Mouse (Mus musculus) heart, postnatal 10 days (tissue): ENCODE measurements around the gene Eral1. TPM values are rescaled to one million over a fixed set of nuclear protein-coding genes. Genes with fewer than 3 reads are reported as not detected.
A peak's percentile ranks its signal among the peaks of the same experiment; 100 is the strongest.
"Not testable (repeated sequence)": the region's sequence is repeated elsewhere in the genome, so short reads cannot be mapped to it uniquely, and the experiment has no call there.

Experiments used
- DNase-seq, 2 experiments: peaks; one replicate each; pipeline ENCODE4 v3.0.0; 2021
- intact Hi-C: fragments of 180-260 bp; cut with DNase I; formaldehyde crosslinking; loops from one replicate; pipeline ENCODE4 v1.15.1; 2025
- total RNA-seq, 2 experiments: library from RNA; stranded (reverse); gene quantifications; 2 replicates each; pipeline ENCODE4 v1.2.3; 2021

The Eral1 gene
- total RNA-seq, 2 experiments from 2014 or later = 22.8 to 23.6 TPM

DNA sequence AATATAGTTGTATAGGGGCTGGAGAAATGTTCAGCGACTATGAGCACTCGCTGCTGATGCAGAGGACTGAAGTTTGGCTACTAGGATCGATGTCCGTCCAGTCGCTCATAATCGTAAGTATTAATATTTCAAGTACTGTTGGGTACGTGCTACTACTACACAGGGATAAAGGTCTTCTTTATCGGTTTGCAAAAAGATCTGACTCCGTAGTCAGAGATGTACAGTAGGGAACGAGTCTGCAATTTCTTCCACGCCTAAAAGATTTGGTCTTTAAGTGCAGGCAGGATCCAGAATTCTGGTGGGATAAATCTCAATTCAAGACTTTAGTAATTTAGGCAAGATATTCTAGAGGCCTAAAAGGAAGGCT lies 13.9 kb upstream of the Eral1 start:
- intact Hi-C loops = no loop called here

DNA sequence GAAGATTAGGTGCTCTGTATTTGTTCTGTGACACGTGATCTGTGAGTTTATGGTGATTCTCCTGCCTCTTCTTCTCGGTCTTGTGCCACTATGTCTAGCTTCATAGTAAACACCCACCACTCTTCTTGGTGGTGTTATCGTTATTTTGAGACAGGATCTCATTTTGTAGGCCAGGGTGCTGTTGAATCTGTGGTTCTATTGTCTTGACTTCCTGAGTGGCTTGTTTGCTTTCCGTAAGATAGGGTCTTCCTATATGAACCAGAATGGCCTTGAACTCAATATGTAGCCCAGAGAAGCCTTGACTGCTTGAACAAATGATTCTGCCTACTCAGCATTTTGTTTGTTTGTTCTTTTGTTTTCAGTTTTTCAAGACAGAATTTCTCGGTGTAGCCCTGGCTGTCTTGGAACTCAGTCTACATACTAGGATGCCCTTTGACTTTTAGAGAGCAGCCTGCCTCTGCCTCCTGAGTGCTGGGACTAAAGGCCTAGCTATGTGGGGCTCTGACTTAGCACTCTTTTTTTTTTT lies 7.6 kb upstream of the Eral1 start:
- intact Hi-C loops = no loop called here
- no peak for DNase-seq

More for the DNA sequence above, 13.9 kb upstream of the Eral1 start:
- DNase-seq = no peak

DNA sequence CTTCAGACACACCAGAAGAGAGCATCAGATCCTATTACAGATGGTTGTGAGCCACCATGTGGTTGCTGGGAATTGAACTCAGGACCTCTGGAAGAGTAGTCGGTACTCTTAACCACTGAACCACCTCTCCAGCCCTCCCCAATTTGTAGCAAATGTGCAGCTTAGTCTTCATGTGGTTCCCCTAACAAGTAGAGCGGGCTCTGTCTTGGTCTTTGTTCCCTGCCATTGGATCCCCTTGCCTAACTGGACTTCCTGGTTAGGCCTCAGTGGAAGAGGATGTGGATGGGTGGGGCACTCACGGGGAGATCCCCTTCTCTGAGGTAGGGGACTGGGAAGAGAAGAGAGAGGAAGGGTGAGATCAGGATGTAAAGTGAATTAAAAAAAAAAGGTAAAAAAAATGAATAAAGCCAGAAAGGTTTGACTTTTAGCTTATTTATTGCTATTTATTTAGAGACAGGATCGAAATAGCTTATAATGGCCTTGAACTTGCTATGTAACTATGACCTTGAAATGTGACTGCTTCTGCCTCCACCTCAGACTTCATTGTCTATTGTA lies 6.8 kb upstream of the Eral1 start:
- DNase-seq = no peak
- intact Hi-C loops = no loop called here

DNA sequence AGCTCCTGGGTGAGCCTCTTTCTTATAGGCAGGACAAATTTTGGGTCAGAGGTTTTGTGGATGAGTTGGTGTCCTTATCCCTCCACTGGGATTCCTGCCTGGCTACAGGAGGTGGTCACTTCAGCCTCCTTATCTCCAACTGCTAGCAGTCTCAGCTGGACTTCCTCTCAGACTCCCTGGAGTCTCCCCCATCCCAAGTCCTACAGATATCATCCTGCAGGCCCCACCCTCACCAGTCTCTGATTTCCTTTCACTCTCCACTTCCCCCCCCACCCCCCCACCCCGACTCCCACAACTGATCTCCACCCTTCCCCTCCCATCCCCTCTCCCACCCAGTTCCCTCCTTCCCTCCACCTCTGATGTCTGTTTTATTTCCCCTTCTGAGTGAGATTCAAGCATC lies 3.4 kb upstream of the Eral1 start:
- intact Hi-C loops = no loop called here
- DNase-seq = no peak

DNA sequence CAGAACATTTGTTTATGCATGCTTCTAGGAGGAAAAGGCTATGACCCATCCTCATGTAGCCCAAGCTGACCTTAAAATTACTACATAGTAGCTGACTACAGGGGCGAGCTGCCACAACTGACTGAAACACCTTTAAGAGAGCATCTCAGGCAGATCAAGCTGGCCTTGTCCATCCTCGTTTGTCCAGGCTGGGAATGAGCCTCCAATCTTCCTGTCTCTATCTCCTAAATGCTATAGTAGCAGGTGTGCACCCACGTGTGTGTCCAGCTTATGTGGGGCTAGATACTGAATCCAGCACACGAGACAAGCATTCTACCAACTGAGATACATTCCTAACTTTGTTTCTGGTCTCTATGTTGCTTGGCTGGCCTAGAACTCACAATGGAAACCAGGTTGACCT lies 5.5 kb downstream of the Eral1 start:
- intact Hi-C loops = no loop called here

DNA sequence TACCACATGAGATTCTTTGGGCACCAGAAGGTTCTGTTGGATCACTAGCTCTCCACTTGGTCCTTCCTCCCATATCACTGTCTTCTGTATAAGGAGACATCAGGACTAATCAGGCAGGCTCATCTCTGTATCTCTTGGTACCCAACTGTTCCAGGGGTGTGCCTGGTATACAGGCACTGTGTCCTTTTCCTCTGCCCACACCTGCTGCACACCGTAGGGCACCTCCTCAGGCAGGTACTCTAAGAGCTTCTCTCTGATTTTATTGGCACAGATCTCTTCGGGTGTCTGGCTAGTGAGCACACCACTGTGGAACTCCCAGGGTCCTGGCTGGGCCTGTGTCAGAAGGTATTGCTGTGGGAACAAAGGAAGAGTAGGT lies 5.9 kb downstream of the Eral1 start:
- intact Hi-C loops = no loop called here
- DNase-seq = no peak

More for the DNA sequence above, 5.5 kb downstream of the Eral1 start:
- DNase-seq = no peak

DNA sequence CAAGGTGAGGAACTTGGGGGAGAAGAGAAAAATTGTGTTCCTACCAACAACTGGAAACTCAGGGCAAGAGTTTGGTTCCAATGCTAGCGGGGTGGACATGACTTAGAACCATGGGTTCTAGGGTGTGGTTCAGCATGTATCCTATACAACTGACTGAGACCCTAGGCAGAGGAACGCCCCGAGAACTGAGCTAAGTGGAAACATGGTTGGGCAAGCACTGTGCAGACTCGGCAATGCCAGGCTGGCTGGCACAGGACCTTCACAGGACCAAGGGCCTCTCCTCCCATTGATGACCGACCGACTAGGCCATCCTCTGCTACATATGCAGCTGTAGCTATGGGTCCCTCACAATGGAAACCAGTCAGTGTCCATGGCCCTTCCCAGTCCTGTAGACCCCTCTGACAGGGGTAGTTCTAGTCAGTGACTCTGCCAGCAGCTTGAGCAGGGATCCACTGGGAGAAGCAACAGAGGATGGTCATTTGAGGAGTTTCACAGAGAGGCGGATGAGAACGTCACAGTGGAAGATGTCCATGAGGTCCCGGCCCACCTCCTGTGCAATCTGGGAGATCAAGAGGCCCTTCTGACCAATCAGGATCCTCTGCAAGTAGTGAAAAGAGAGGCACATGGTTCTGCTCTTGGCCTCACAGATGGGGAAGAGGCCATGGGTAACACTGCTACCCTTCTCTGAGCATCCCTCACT lies 6.5 kb downstream of the Eral1 start:
- intact Hi-C loops = no loop called here
- no peak for DNase-seq

DNA sequence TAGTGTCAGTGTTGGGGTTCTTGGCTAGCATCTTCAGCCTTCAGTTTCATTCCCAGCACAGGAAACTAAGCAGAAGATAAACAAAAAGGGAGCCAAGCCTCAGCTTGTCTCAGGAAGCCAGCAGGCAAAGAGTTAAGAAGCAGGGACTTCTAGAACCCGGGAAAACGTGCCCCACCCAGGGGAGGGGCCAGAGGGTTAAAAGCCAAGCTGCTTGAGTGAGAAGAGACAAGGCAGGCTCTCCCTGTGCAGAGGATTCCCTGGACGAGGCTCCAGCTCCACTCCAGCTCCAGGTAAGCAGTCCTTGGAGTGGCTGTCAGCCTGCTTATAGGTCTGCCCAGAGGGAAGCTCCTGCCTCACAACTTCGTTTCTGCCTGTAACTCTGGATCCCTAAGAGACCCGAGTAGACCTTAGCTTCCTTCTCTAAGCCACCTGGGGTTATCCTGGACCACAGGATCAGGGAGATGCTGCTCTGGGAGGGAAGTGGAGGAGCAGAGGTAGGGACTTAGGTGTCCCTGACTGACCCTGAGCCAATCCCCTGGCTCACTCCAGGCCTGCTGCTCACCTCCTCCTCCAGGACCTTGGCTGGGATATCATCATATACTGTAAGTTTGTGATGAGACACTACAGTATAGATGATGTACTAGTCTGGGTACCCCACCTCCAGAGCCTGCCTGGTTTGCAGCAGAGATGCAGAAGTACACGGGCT lies 7.6 kb downstream of the Eral1 start:
- DNase-seq = no peak

DNA sequence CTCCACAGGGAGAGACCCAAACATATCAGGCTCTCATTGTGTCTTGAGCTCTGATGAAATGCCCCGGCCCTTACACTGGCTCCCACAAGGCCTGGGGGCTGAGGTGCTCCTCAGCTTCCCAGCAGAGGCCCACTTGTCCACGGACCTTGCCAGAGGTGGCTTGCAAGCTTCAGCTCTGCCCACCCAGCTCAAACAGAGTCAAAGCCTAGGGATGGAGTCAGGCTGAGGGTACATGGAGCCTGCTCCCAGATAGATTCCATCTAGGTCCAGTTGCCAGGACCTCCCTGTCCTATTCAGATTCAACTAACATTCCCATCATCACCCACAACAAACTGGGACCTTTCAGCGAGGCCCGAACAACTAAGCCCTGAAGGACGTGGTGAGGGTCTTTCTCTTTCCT lies 8.2 kb downstream of the Eral1 start:
- DNase-seq = no peak
- intact Hi-C loops = no loop called here

More for the DNA sequence above, 7.6 kb downstream of the Eral1 start:
- intact Hi-C loops = no loop called here

DNA sequence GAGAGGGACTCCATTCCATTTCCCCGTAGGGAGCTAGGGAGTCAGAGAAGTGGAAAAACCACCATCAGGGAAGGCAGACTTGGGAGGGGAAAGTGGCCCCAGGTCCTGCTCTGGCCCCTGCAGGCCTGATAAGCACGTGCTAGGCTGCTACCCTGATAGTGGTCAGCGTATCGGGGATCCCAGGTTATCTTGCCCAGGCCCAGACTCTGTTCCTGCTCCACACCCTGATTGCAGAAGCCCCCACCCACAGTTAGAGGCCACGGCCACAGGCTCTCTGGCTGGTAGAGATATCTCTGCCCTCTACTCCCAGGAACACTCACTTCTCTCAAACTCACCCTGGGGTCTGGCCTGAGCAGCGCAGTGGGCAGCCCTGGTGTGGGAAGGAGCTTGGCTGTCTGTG lies 10.5 kb downstream of the Eral1 start:
- intact Hi-C loops = no loop called here
- DNase-seq = no peak

DNA sequence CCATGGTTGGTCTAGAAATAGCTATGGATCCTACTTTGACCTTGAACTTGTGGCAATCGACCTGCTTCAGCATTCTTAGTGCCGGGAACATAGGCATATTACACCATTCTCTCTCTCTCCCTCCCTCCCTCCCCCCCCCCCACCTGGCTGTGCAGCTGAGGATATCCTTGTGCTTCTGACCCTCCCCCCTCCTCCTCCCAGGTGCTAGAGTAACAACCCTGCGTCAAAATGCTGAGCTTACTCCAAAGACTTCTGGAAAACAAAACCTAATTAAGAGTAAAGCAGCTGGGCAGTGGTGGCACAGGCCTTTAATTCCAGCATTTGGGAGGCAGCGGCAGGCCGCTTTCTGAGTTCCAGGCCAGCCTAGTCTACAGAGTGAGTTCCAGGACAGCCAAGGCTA lies 11.1 kb downstream of the Eral1 start:
- intact Hi-C loops = no loop called here
- DNase-seq = no peak

DNA sequence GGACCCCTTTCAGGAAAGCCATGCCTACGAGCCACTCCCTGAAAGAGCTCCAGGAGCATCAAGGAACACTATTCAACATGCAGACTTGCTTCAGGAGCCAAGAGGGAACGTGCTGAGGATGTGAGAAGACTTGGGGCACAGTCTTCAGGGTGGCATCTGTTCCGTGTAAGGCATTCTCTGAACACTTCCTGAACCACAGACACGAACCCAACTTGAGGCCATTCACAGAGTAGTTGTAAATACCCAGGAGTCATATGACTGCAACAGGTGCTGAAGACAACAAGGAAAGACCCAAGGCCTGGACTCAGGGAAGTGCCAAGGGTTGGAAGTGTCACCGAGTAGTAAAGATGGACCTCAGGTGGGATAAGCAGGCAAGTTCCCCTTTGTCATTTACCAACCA lies 12.6 kb downstream of the Eral1 start:
- intact Hi-C loops = no loop called here
- DNase-seq = no peak

DNA sequence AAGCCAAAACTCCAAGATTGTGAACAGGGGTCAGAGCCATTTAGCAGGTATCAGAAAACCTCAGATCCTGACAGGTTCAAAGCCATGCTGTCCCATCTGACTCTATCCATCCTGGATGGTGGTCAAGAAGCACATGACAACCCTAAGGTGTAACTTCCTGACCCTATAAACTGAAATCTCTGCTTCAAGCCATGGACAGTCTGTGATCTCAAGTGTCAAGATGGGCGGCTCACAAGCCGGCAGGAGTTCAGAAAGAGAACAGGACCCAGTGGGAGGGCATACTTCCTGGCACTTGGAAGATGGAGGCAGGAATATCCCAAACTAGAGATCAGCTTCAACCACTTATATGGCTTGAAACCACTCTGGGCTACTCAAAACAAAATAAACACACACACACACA lies 13.5 kb downstream of the Eral1 start:
- intact Hi-C loops = no loop called here

DNA sequence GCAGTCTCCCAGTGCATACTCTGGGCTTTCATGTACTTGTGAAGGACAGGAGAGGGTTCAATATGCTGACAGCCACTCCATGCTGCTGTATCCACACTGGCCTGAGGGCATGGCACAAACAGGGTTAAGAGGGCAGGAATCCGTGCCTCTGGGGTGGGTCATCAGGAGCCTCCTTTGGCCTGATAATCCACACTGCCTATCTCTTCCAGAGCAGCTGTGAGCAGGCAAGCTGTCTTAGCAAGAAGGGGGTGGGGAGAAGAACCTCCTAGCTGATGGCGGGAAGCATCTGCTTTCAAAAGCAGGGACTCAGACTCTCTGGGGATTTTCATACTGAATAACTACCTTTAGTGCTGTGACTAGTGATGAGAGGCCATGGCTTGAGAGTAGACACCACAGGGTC lies 14.3 kb downstream of the Eral1 start:
- DNase-seq = no peak
- intact Hi-C loops = no loop called here

More for the DNA sequence above, 13.5 kb downstream of the Eral1 start:
- no peak for DNase-seq

DNA sequence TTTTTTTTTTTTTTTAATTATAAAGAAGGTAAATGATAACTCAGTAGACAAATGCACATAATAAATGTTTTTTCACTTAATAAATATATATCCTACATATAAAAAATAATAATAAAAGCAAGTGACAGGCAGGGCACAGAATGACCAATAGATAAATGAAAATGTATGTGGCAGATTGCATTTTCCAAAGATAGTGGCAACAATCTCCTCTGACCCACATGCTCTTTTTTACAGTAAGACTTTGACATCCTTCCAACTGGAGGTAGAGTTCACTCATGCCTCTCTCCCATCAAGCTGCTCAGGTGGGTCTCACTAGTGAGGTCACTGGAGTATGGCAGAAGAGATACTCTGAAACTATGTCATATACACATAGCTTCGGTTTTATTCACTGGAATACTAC lies 17.6 kb downstream of the Eral1 start:
- no peak for DNase-seq
- intact Hi-C loops = no loop called here

DNA sequence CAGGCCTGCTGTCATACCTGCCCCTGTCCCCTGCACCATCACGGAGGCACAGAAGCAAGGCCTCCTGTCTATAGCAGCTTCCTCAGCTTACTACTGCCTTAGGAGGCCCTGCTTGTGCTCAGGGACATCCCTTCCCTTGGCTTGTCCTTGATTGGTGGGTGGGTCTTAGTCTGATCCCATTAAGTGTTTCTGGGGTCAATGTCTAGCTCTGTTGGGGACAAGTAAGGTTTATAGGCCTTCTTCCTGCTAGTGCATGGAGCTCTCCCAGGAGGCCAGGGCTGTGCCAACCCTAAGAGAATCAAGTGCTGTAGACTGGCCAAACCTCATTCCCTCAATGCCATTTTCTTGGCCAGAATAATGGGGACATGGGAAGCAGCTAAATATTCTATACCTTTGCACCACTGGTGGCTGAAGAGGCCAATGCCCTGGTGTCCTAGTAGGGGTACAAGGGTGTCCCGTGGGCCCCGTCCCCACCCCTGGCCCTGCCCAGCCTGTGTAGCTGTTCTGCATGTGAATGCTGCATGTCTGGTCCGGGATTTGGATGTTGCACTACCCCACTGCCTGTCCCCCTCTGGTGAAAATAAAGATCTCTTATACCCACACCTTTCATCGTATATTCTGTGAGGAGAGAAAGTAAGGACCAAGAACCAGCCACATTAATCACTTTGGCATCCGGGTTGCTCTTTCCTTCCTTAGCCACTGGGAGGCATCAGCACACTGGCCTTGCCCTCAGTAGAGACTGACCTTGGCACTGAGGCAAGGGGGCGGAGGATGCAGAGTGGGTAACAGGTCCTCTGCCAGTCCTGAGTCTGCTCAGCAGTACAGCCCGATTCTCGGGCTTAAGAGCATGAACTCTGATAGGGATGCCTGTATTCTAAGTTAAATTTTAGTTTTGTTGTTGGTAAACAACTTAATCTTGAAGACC lies 20.1 kb downstream of the Eral1 start:
- peak; percentile 84 to 91 for DNase-seq
- intact Hi-C loops = loop anchor here (1.0 to 2.0 kb wide), 2 partner anchors 91 to 117 kb away; no protein-coding TSS in a partner anchor

DNA sequence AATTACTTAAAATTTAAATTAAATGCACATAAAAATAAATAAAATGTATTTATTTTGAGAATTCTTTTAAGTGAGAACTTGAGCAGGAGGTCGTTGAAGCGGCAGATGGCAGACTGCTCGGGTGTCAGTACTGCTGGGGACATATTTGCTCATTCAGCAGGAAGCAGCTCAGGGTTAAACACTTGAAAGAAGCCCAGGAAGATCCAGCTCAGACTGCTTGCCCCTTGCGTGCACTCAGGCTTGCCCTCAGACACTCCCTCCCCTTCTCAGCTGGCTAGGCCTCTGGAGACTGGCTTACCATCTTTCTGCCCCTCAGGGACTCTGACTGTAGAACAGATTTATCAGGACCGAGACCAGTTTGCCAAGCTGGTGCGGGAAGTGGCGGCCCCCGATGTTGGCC lies 23.2 kb downstream of the Eral1 start:
- intact Hi-C loops = no loop called here
- DNase-seq = no peak

DNA sequence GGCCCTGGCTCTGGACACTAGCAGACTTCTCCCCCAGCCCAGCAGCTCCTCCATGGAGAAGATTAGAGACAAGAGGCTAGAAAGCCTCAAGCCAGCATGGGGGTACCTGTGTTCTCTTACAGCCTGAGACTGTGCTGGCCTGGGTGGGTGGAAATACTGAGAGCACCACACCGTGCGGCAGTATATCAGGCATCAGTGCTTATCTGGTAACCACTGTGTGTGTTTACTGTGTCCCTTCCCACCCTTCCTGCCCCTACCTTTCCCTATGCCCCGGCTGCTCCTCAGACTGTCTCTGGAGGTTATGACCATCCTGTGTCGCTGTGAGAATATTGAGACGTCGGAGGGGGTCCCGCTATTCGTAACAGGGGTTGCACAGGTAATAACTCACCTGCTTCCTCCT lies 27.1 kb downstream of the Eral1 start:
- no peak for DNase-seq
- intact Hi-C loops = no loop called here

DNA sequence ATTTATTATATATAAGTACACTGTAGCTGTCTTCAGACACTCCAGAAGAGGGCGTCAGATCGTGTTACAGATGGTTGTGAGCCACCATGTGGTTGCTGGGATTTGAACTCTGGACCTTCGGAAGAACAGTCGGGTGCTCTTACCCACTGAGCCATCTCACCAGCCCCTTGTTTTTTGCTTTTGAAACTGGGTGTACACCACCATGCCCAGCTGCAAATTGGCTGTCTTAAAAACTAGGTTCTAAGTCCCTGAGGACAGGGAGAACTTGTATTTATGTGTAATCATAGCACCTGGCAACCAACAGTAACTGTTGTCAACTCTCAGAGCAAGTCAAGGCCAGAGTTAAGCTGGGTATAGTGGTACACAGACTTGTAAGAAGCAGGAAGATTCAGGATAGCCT lies 31.5 kb downstream of the Eral1 start:
- DNase-seq, intact Hi-C loops: not testable (repeated sequence)

DNA sequence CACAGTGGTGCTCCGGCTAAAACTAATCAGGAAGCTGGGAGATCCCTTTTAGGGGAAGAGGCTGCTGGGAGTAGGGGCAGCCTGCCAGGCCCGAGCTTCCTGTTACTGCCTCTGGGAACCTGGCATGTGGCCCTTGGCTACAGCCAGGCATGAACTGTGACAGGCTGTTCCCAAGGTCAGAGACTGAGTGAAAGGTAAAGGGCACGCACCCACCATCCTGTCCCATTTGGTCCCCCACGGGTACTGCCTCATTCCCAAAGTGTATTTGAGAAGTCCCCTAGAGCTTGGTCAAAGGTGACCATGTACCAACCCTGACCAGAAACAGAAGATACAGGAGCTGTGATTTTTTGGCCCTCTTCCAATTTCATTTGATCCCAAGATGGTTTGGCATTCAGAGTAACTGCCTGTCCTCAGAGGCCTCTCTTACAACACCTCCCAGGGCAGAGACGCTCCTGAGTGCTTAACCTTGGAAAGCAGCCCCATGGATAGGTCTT lies 35.4 kb downstream of the Eral1 start:
- intact Hi-C loops = no loop called here
- peak; percentile 92 for DNase-seq
